Mouse (Mus musculus) retina, embryonic 14.5 days (tissue): ENCODE measurements at regions not wholly inside any gene's neighbourhood (a gene's known extent, or its start where the extent isn't known, plus 50 kb on each side); places are given as distances from the start of the nearest gene placed in this dataset.

Experiments
- DNase-seq: peaks from one replicate; pipeline ENCODE4 v3.0.0-alpha.2; 2015; ENCODE audit warnings: low spot score

- DNase-seq = no peak
These were observed 204.3 kb downstream of the C1d start for GRCm38 (mm10) chr11:17461701-17462100.

- peak; percentile 58 for DNase-seq
These were observed 207.5 kb downstream of the C1d start for GRCm38 (mm10) chr11:17464875-17465274.

GRCm38 (mm10) chr11:17468431-17469165 is 211.2 kb downstream of the C1d start:
- DNase-seq = no peak

- no peak for DNase-seq
These were observed 224.1 kb downstream of the C1d start for GRCm38 (mm10) chr11:17481436-17481996.

- DNase-seq = no peak
These were observed 226.6 kb downstream of the C1d start for GRCm38 (mm10) chr11:17483849-17484441.

- DNase-seq = no peak
These were observed 244.0 kb downstream of the C1d start for GRCm38 (mm10) chr11:17501120-17502043.

GRCm38 (mm10) chr11:17502052-17502451 is 244.7 kb downstream of the C1d start:
- DNase-seq = no peak

- no peak for DNase-seq
These were observed 265.0 kb downstream of the C1d start for GRCm38 (mm10) chr11:17522220-17522919.

- DNase-seq = no peak
These were observed 265.9 kb downstream of the C1d start for GRCm38 (mm10) chr11:17523329-17523728.

GRCm38 (mm10) chr11:17524985-17525775 is 267.8 kb downstream of the C1d start:
- DNase-seq = no peak

- DNase-seq = no peak
These were observed 269.1 kb downstream of the C1d start for GRCm38 (mm10) chr11:17526476-17526875.

GRCm38 (mm10) chr11:17528609-17529008 is 271.2 kb downstream of the C1d start:
- no peak for DNase-seq

- DNase-seq = no peak
These were observed 276.3 kb downstream of the C1d start for GRCm38 (mm10) chr11:17533706-17534105.

- no peak for DNase-seq
These were observed 288.9 kb downstream of the C1d start for GRCm38 (mm10) chr11:17546286-17546685.

- no peak for DNase-seq
These were observed 291.8 kb downstream of the C1d start for GRCm38 (mm10) chr11:17549148-17549547.

- no peak for DNase-seq
These were observed 297.9 kb downstream of the C1d start for GRCm38 (mm10) chr11:17555276-17555675.

- no peak for DNase-seq
These were observed 334.6 kb downstream of the C1d start for GRCm38 (mm10) chr11:17591780-17592487.

- DNase-seq = no peak
These were observed 346.5 kb downstream of the C1d start for GRCm38 (mm10) chr11:17603726-17604493.

- DNase-seq = no peak
These were observed 333.0 kb downstream of the Etaa1 start for GRCm38 (mm10) chr11:17620462-17621248.
